Mouse (Mus musculus) spleen, adult 2 months (tissue): ENCODE data around the gene Gpatch1. TPM values are rescaled to one million over a fixed set of nuclear protein-coding genes. Genes with fewer than 3 reads are reported as not detected.

Experiments used
- DNase-seq, 2 experiments: peaks; one replicate each; pipeline versions ENCODE4 v3.0.0 to v3.0.0-alpha.2; 2012 to 2021; ENCODE audit warnings: low spot score in 2 of 2, low read depth in 1 of 2
- H3K27ac ChIP-seq: fragments of 200-500 bp; 2 replicates; pipeline ENCODE4 v1.5.1; 2012; ENCODE audit warnings: low read length, inconsistent platforms; ENCODE audit not compliant: insufficient read depth
- H3K27me3 ChIP-seq: fragments of 200-500 bp; 2 replicates; pipeline ENCODE4 v1.6.1; 2012; ENCODE audit warnings: mild to moderate bottlenecking, moderate library complexity, low read length, inconsistent platforms; ENCODE audit not compliant: control insufficient read depth, insufficient read depth
- H3K36me3 ChIP-seq: fragments of 200-500 bp; 2 replicates; pipeline ENCODE4 v1.6.1; 2012; ENCODE audit warnings: mild to moderate bottlenecking, low read length, inconsistent platforms; ENCODE audit not compliant: control insufficient read depth, insufficient read depth
- H3K4me1 ChIP-seq: fragments of 200-500 bp; 2 replicates; pipeline ENCODE4 v1.6.1; 2011; ENCODE audit warnings: inconsistent platforms; ENCODE audit not compliant: control insufficient read depth, insufficient read depth, insufficient read length
- H3K4me3 ChIP-seq: fragments of 200-500 bp; 2 replicates; pipeline ENCODE4 v1.5.1; 2011; ENCODE audit warnings: mild to moderate bottlenecking, inconsistent platforms; ENCODE audit not compliant: insufficient read depth, insufficient read length; ENCODE audit errors: extremely low read depth
- CTCF ChIP-seq: fragments of 200-500 bp; IDR thresholded peaks from 2 replicates; pipeline ENCODE4 v1.5.1; 2011; ENCODE audit warnings: mild to moderate bottlenecking, inconsistent platforms; ENCODE audit not compliant: insufficient read depth, insufficient read length, insufficient replicate concordance; ENCODE audit errors: extremely low read depth
- POLR2A ChIP-seq: fragments of 200-500 bp; IDR thresholded peaks from 2 replicates; pipeline ENCODE4 v1.6.1; 2011; ENCODE audit warnings: low read depth, low read length, inconsistent platforms
- WGBS: fragments of 180-500 bp; shearing (Covaris S2); methylation state at CpG from one replicate; pipeline ENCODE4 v1.1.7; 2018; 5-methylcytosine and 5-hydroxymethylcytosine counted together
- polyA plus RNA-seq: library from polyadenylated mRNA; depleted of rRNA; stranded (reverse); fragments of >200 nt; gene quantifications from 2 replicates; pipeline ENCODE4 v1.2.3, GENCODE M21; 2012

Gpatch1 gene
- polyA plus RNA-seq, 1 experiment, result 1.9 TPM

GRCm38 (mm10) chr7:35341282-35341681, 23.0 kb upstream of the Gpatch1 start:
- no peak for DNase-seq
- no peaks in the 10 kb centered on the region for H3K27me3 ChIP-seq
- no peaks in the 10 kb centered on the region for H3K4me1 ChIP-seq
- no peak overlapping the region for H3K4me3 ChIP-seq
- no peak overlapping the region for H3K27ac ChIP-seq
- 55% methylated on average over 6 of the region's 6 CpGs for WGBS
- TF ChIP-seq CTCF (no peak), POLR2A (no peak)
- no peaks in the 10 kb centered on the region for H3K36me3 ChIP-seq

GRCm38 (mm10) chr7:35340196-35340595, 22.0 kb upstream of the Gpatch1 start:
- Histone ChIP-seq H3K27me3 (no peaks in the 10 kb centered on the region; the same call in 1 of the 2 replicates), H3K27ac (no peak overlapping the region), H3K36me3 (no peaks in the 10 kb centered on the region), H3K4me1 (no peaks in the 10 kb centered on the region), H3K4me3 (no peak overlapping the region)
- 63% methylated on average over 5 of the region's 5 CpGs for WGBS
- no peak for DNase-seq
- no peak for TF ChIP-seq CTCF
- no peak for TF ChIP-seq POLR2A

GRCm38 (mm10) chr7:35334527-35335452, 16.6 kb upstream of the Gpatch1 start:
- H3K27ac ChIP-seq, result no peak overlapping the region
- H3K27me3 ChIP-seq, result peaks cover 8% of the 10 kb centered on the region
- WGBS, result 1% methylated on average over 50 of the region's 51 CpGs

GRCm38 (mm10) chr7:35333692-35334526, 15.7 kb upstream of the Gpatch1 start, which contains the start of gene Rhpn2:
Rhpn2 (plus strand) TSS chr7:35334170.
- peak within 1 kb of the TSS; percentile 67 for H3K4me3 ChIP-seq
- peaks cover 8% of the 10 kb centered on the region for H3K27me3 ChIP-seq
- H3K36me3 ChIP-seq, result no peaks in the 10 kb centered on the region
- WGBS, result under 1% methylated on average over 50 of the region's 52 CpGs
- TF ChIP-seq CTCF, result no peak
- no peak for TF ChIP-seq POLR2A
- peak; percentile 89 to 96 for DNase-seq
- peaks cover 7% of the 10 kb centered on the region for H3K4me1 ChIP-seq
- no peak within 1 kb of the TSS for H3K27ac ChIP-seq

More at GRCm38 (mm10) chr7:35334527-35335452, 16.6 kb upstream of the Gpatch1 start:
- peak overlapping the region; percentile 67 for H3K4me3 ChIP-seq
- no peak for TF ChIP-seq CTCF
- no peak for TF ChIP-seq POLR2A
- no peaks in the 10 kb centered on the region for H3K36me3 ChIP-seq
- peaks cover 7% of the 10 kb centered on the region for H3K4me1 ChIP-seq
- DNase-seq, result peak; percentile 7 to 31

- H3K4me3 ChIP-seq, result peak overlapping the region; percentile 67
- DNase-seq, result peak; percentile 5 to 7
- peaks cover 8% of the 10 kb centered on the region for H3K27me3 ChIP-seq
- TF ChIP-seq POLR2A (no peak), CTCF (no peak)
- under 1% methylated on average over 19 of the region's 19 CpGs for WGBS
- no peak overlapping the region for H3K27ac ChIP-seq
- peaks cover 7% of the 10 kb centered on the region for H3K4me1 ChIP-seq
- H3K36me3 ChIP-seq, result no peaks in the 10 kb centered on the region
Observed at GRCm38 (mm10) chr7:35333231-35333651, 15.0 kb upstream of the Gpatch1 start.

GRCm38 (mm10) chr7:35331590-35331989, 13.3 kb upstream of the Gpatch1 start:
- no peaks in the 10 kb centered on the region for H3K36me3 ChIP-seq
- no peak overlapping the region for H3K27ac ChIP-seq
- peaks cover 7% of the 10 kb centered on the region for H3K4me1 ChIP-seq
- peaks cover 9% of the 10 kb centered on the region for H3K27me3 ChIP-seq
- DNase-seq, result no peak
- no peak overlapping the region for H3K4me3 ChIP-seq
- WGBS, result 63% methylated on average over 3 of the region's 3 CpGs
- TF ChIP-seq POLR2A, result no peak
- no peak for TF ChIP-seq CTCF
